In the genomic region with DNA sequence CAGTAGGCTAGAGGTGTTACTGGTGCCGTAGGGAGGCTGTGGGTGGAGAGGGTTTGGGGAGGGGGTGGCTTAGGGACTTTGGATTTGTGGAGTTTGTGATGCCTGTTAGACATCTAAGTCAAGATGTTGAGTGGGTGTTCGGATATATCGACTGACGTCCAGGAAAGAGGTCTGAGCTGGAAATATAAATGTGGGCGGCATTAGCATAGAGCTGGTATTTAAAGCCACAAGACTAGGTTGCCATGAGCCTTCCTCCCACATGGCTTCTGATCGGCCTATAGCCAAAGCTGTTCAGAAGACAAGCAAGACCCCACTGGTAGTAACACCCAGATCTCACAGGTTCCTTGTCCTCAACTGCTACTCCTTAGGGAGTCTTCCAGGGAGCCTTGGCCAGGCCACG, we compare ENCODE assay signal across 25 mouse cellular contexts.
A peak's percentile ranks its signal among the peaks of the same experiment; 100 is the strongest.
DNase-seq lines count a peak whose midpoint lies in the region; ATAC-seq lines count a peak whose summit lies in the region.
"Had no signal": no experiment of that assay in that cellular context is flagged by ENCODE, and none has a peak within 500 bp of the region (broad histone marks: within the 10 kb centered on the region; RNA-seq: fewer than 3 reads in every experiment).

No protein-coding gene starts in this region.

- H3K4me1 ChIP-seq in heart, embryonic 10.5 days = no peaks in the 10 kb centered on the region
- H3K4me1 ChIP-seq: heart, embryonic 13.5 days; liver, embryonic 15.5 days; stomach, embryonic 15.5 days had no signal

- WGBS in heart, embryonic 10.5 days = 89% methylated on average over 7 of the region's 7 CpGs

- no peaks in the 10 kb centered on the region for H3K9me3 ChIP-seq in heart, embryonic 10.5 days
- H3K9me3 ChIP-seq: forebrain, embryonic 10.5 days; heart, embryonic 13.5 days; limb, embryonic 10.5 days; liver, embryonic 15.5 days; midbrain, embryonic 15.5 days; stomach, embryonic 15.5 days had no signal

- no peak overlapping the region for H3K27ac ChIP-seq in heart, embryonic 10.5 days
- H3K27ac ChIP-seq: forebrain, embryonic 10.5 days; heart, embryonic 13.5 days; limb, embryonic 10.5 days; liver, embryonic 15.5 days; macrophage; midbrain, embryonic 15.5 days; stomach, embryonic 15.5 days had no signal

- DNase-seq in frontal cortex, postnatal 25 days (ENCODE audit: low spot score in 2 of 2) = no peak
- DNase-seq in CD4-positive helper T cell, adult 2 months (ENCODE audit: low read depth, low spot score) = peak; percentile 53
- DNase-seq in frontal cortex, postnatal 14 days (ENCODE audit: low spot score in 2 of 2) = peak; percentile 37 to 44
- DNase-seq in right cerebral cortex, postnatal 10 days (ENCODE audit: low spot score in 2 of 2) = peak; percentile 66 to 87
- no peak for DNase-seq in retina, embryonic 14.5 days (ENCODE audit: low spot score)
- DNase-seq in heart, embryonic 10.5 days (ENCODE audit: low spot score) = no peak
- DNase-seq in kidney, adult 8-10 months = no peak
- DNase-seq: adrenal gland, postnatal 25 days; cerebellum, adult 9-10 months; gastrocnemius, postnatal 10 days; heart, postnatal 14 days; kidney, adult 2 months; kidney, postnatal 10 days; liver; thymus, adult 18-20 months; thymus, postnatal 4 days had no signal

- H3K4me3 ChIP-seq in heart, embryonic 10.5 days = no peak overlapping the region
- H3K4me3 ChIP-seq: forebrain, embryonic 10.5 days; heart, embryonic 13.5 days; limb, embryonic 10.5 days; liver, embryonic 15.5 days; midbrain, embryonic 15.5 days; stomach, embryonic 15.5 days had no signal

- peak; percentile 50 for ATAC-seq in frontal cortex, adult (ENCODE audit: low TSS enrichment)
- ATAC-seq: forebrain, embryonic 16.5 days; midbrain, embryonic 15.5 days had no signal

- no peaks in the 10 kb centered on the region for H3K36me3 ChIP-seq in heart, embryonic 10.5 days
- H3K36me3 ChIP-seq: forebrain, embryonic 10.5 days; heart, embryonic 13.5 days; limb, embryonic 10.5 days; liver, embryonic 15.5 days; midbrain, embryonic 15.5 days; stomach, embryonic 15.5 days had no signal

- peaks cover 12% of the 10 kb centered on the region; the same call in 1 of the 2 replicates for H3K27me3 ChIP-seq in heart, embryonic 10.5 days (ENCODE audit: insufficient read depth, poor library complexity, severe bottlenecking)
- H3K27me3 ChIP-seq: liver, embryonic 15.5 days; stomach, embryonic 15.5 days had no signal

Comparison
In these comparisons a context has a peak if more than half of its experiments do, and no peak if none do; other contexts are left out.
1. DNase-seq: peak in CD4-positive helper T cell, adult 2 months (single experiment), frontal cortex, postnatal 14 days (2 of 2) and right cerebral cortex, postnatal 10 days (2 of 2); none in frontal cortex, postnatal 25 days (0 of 2), retina, embryonic 14.5 days (single experiment), heart, embryonic 10.5 days (single experiment) and kidney, adult 8-10 months (0 of 2).